Mouse (Mus musculus): ENCODE results near the gene Rb1. TPM values are rescaled to one million over a fixed set of nuclear protein-coding genes. Genes with fewer than 3 reads are reported as not detected.
A peak's percentile ranks its signal among the peaks of the same experiment; 100 is the strongest.

The Rb1 gene
- polyA plus RNA-seq, 1 experiment from 2014 or later = 12.5 TPM

MicroRNA genes within 50 kb of the gene (microRNA counts, 519-probe panel; counts per million panel counts)
- microRNA mmu-miR-687 = 209 counts per million, percentile 61 among the panel's probes with 10 or more counts

Small RNA genes lying within 50 kb of the gene (microRNA-seq; reads per million reads assigned to microRNA genes)
- not detected for gene Mir687

Other genes with a start within 250 kb of the Rb1 start
- gene Rcbtb2, start 202.8 kb downstream of the Rb1 start, polyA plus RNA-seq (2015; fragmentation: Nextera tagmentation; extraction: Ambion mirVana) = 61.2 and 61.9 TPM in 2 replicates
- gene Lpar6, start 87.9 kb downstream of the Rb1 start, polyA plus RNA-seq (2015; fragmentation: Nextera tagmentation; extraction: Ambion mirVana) = 7.8 and 8.4 TPM in 2 replicates
- gene Itm2b, start 59.5 kb upstream of the Rb1 start, polyA plus RNA-seq (2015; fragmentation: Nextera tagmentation; extraction: Ambion mirVana) = 620 and 695 TPM in 2 replicates
- 46.8 and 57.5 TPM in 2 replicates for gene Med4, start 184.2 kb upstream of the Rb1 start, polyA plus RNA-seq (2015; fragmentation: Nextera tagmentation; extraction: Ambion mirVana)
- gene Sucla2, start 199.5 kb upstream of the Rb1 start, polyA plus RNA-seq (2015; fragmentation: Nextera tagmentation; extraction: Ambion mirVana) = 177 and 195 TPM in 2 replicates
- gene Nudt15, start 222.4 kb upstream of the Rb1 start, polyA plus RNA-seq (2015; fragmentation: Nextera tagmentation; extraction: Ambion mirVana) = 4.3 and 4.5 TPM in 2 replicates